Mouse (Mus musculus): ENCODE results near the gene Tsen54. TPM values are rescaled to one million over a fixed set of nuclear protein-coding genes. Genes with fewer than 3 reads are reported as not detected.

Tsen54 gene
- polyA plus RNA-seq, 1 experiment from 2014 or later, result 38.1 TPM

DNA sequence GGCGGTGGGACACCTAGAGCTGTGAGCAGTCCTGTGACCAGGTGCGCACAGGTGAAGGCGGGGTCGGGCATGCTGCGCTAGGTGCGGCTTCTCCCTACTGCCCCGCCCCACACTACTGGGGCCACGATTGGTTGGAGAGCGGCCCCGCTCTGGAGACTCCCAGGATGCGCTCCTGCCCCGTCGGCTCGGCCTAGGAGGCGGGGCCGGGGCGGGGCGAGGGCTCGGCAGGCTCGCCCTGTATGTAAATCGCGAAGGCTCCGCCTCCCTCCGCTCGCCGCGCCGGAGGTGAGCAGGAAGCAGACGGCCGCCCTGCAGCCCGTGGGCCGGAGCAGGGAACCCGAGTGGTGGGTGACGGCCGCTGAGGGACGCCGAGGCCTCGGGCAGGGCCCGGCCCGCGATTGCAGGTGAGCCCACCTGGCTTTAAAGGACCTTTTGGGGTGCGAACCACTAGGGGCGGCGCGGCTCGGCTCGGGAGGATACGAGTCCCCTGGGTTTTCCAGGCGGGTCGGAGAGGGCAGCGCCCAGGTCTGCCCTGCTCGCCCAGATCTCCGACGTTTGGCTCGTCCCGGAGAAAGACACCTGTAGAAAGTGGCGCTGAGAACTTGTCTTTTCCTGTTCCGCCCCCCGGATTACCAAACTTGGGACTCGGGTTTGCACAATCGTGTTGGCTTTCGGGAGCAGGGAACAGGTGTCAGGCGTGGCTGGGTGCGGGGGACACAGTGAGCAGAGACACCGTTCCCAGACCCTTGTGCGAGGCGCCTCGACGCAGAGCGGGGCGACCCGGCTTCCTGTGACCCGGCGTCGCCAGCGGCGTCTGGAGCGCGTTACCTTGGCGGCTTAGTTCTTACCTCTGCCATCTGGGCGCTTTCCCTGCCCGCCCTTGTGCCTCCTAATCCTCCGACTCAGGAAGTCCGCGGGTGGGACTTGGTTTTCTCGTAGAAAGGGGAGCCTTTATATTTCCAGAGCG, 9.5 kb downstream of the Tsen54 start, which contains the start of gene Llgl2:
Llgl2 (plus strand) TSS at position 276 of the 967 bp plus-strand sequence.
- H3K4me1 ChIP-seq (replicated peaks), result peaks cover 32% of the 10 kb centered on the region
- DNase-seq (ENCODE audit: low spot score), result peak; percentile 83
- peak within 1 kb of the TSS; percentile 74 for H3K27ac ChIP-seq
- H3K27me3 ChIP-seq (ENCODE audit: insufficient read depth, poor library complexity, severe bottlenecking), result peaks cover 75% of the 10 kb centered on the region
- H3K36me3 ChIP-seq, result peaks cover 39% of the 10 kb centered on the region
- under 1% methylated on average over 87 of the region's 87 CpGs for WGBS
- H3K4me3 ChIP-seq, result peak within 1 kb of the TSS; percentile 80
- H3K9me3 ChIP-seq, result no peaks in the 10 kb centered on the region

DNA sequence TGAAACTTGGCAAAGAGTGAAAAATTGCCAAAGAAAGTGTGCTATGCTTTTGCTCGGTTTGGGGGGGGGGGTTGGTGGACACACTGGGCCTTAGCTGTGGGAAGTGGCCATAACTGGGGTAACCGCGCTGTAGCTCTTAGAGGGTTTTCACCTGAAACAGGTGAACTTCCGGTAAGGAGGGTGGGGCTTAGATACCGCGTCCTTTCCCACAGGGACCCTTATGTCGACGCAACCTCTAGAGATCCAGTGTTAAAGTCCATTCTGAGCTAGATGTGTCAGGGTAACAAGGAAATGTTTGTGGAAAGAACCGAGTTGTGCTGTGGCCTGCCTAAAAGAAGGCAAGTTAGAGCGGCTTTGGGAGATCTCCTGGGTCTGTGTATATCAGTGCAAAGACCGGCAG, 10.3 kb downstream of the Tsen54 start:
- Histone ChIP-seq H3K27ac (no peak overlapping the region), H3K36me3 (peaks cover 32% of the 10 kb centered on the region), H3K4me1 (replicated peaks) (peaks cover 40% of the 10 kb centered on the region), H3K27me3 (ENCODE audit: insufficient read depth, poor library complexity, severe bottlenecking) (peaks cover 83% of the 10 kb centered on the region), H3K9me3 (no peaks in the 10 kb centered on the region), H3K4me3 (peak overlapping the region; percentile 80)
- WGBS, result 18% methylated on average over 11 of the region's 11 CpGs
- DNase-seq (ENCODE audit: low spot score), result no peak

GRCm38 (mm10) chr11:115826487-115826886, 12.0 kb downstream of the Tsen54 start:
- DNase-seq (ENCODE audit: low spot score), result no peak
- H3K9me3 ChIP-seq, result no peaks in the 10 kb centered on the region
- peaks cover 15% of the 10 kb centered on the region for H3K36me3 ChIP-seq
- no peak overlapping the region for H3K4me3 ChIP-seq
- peaks cover 100% of the 10 kb centered on the region for H3K27me3 ChIP-seq (ENCODE audit: insufficient read depth, poor library complexity, severe bottlenecking)
- 50% methylated on average over 5 of the region's 5 CpGs for WGBS
- no peak overlapping the region for H3K27ac ChIP-seq
- H3K4me1 ChIP-seq (replicated peaks), result peaks cover 56% of the 10 kb centered on the region

GRCm38 (mm10) chr11:115827624-115828023, 13.1 kb downstream of the Tsen54 start:
- peaks cover 100% of the 10 kb centered on the region for H3K27me3 ChIP-seq (ENCODE audit: insufficient read depth, poor library complexity, severe bottlenecking)
- peaks cover 4% of the 10 kb centered on the region for H3K36me3 ChIP-seq
- H3K4me1 ChIP-seq (replicated peaks), result peaks cover 68% of the 10 kb centered on the region
- no peak overlapping the region for H3K27ac ChIP-seq
- no peak for DNase-seq (ENCODE audit: low spot score)
- H3K9me3 ChIP-seq, result no peaks in the 10 kb centered on the region
- no peak overlapping the region for H3K4me3 ChIP-seq
- 87% methylated on average over 6 of the region's 6 CpGs for WGBS

- WGBS, result 63% methylated on average over 4 of the region's 4 CpGs
- peaks cover 70% of the 10 kb centered on the region for H3K4me1 ChIP-seq (replicated peaks)
- no peaks in the 10 kb centered on the region for H3K9me3 ChIP-seq
- no peaks in the 10 kb centered on the region for H3K36me3 ChIP-seq
- H3K4me3 ChIP-seq, result no peak overlapping the region
- no peak for DNase-seq (ENCODE audit: low spot score)
- H3K27ac ChIP-seq, result no peak overlapping the region
- H3K27me3 ChIP-seq (ENCODE audit: insufficient read depth, poor library complexity, severe bottlenecking), result peaks cover 94% of the 10 kb centered on the region
These were observed 14.5 kb downstream of the Tsen54 start for GRCm38 (mm10) chr11:115829036-115829435.

DNA sequence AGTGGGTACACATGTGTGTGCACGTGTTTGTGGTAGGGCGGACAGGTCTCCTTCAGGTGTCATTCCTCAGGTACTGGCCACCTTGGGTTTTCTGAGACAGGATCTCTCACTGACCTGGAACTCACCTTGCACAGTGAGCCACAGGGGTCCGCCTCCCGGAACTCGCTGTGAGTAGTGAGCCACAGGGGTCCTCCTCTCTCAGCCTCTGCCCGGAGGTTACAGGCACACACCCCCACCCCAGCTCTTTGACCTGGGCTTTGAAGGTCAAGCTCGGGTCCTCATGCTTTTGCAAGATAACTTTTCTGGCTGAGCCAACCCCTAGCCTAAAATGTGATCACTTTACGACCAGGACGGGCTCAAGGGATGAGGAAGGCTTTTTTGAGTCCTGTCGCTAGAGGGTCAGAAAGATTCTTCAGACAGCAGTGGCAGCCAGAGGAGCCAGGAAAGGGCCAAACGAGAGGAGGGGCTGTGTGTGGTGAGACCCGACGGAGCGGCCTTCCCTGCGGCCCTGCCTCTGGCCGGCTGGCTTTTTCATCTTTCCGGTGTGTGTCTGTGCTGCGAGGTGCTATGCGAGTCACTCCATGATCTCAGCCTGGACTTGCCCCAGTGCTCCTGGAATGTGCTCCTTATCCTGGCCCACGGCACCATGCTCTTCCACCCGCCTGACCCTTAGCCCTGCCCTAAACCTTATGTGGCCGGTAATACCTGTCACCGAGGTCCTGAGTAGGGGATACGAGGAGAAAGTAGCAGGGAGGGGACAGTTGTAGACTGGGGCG, 16.2 kb downstream of the Tsen54 start:
- no peak for DNase-seq (ENCODE audit: low spot score)
- Histone ChIP-seq H3K4me3 (peak overlapping the region; percentile 10), H3K27me3 (ENCODE audit: insufficient read depth, poor library complexity, severe bottlenecking) (peaks cover 92% of the 10 kb centered on the region), H3K27ac (peak overlapping the region; percentile 85), H3K36me3 (no peaks in the 10 kb centered on the region), H3K9me3 (no peaks in the 10 kb centered on the region), H3K4me1 (replicated peaks) (peaks cover 79% of the 10 kb centered on the region)
- WGBS, result 17% methylated on average over 25 of the region's 25 CpGs

- H3K9me3 ChIP-seq, result no peaks in the 10 kb centered on the region
- H3K4me1 ChIP-seq (replicated peaks), result peaks cover 87% of the 10 kb centered on the region
- DNase-seq (ENCODE audit: low spot score), result no peak
- peak overlapping the region; percentile 10; the same call in 1 of the 2 replicates for H3K4me3 ChIP-seq
- H3K27ac ChIP-seq, result peak overlapping the region; percentile 85
- H3K27me3 ChIP-seq (ENCODE audit: insufficient read depth, poor library complexity, severe bottlenecking), result peaks cover 92% of the 10 kb centered on the region
- no peaks in the 10 kb centered on the region for H3K36me3 ChIP-seq
- WGBS, result 38% methylated on average over 3 of the region's 3 CpGs
These were observed 17.0 kb downstream of the Tsen54 start for GRCm38 (mm10) chr11:115831518-115831917.

DNA sequence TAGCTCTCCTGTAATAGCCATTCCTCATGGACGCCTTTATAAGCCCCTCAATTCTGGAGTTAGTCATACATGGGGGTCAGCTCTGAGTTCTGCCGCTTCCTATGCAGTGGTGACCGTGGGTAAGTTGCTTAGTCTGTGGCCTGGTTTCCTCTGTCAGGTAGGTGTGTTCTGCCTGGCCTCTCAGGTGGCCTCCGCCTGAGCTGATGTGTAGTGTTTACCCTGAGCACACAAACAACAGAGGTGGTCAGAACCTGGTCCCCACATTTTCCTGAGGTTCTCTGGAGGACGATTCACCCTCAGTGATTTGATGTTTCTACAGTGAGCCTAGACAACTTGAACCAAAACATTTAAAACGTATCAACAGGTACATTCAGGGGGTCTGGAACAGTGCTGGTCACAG, 17.5 kb downstream of the Tsen54 start:
- Histone ChIP-seq H3K4me3 (peak overlapping the region; percentile 16), H3K4me1 (replicated peaks) (peaks cover 89% of the 10 kb centered on the region), H3K36me3 (no peaks in the 10 kb centered on the region), H3K27ac (peak overlapping the region; percentile 85), H3K27me3 (ENCODE audit: insufficient read depth, poor library complexity, severe bottlenecking) (peaks cover 87% of the 10 kb centered on the region), H3K9me3 (no peaks in the 10 kb centered on the region)
- DNase-seq (ENCODE audit: low spot score), result no peak
- 61% methylated on average over 6 of the region's 6 CpGs for WGBS

DNA sequence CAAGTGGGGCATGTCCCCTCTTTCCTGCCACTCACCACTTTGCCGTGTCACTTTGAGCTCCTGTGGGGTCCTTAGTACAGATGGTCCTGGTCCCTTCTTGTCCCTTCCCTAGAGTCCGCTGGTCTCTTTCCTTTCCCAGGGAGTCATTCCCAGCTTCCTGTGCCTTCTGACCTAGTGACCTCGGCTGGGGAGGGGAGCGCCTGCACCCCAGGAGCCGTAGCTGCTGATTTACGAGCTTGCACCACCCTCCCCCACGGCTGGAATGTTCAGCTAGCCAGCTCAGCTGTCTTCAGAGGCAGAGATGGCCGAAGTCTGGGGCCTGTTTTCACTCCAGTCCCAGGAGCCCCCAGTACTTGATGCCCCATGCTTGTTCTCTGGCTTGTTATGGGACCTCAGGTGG, 18.0 kb downstream of the Tsen54 start:
- WGBS, result 4% methylated on average over 8 of the region's 8 CpGs
- Histone ChIP-seq H3K4me3 (peak overlapping the region; percentile 16), H3K9me3 (no peaks in the 10 kb centered on the region), H3K4me1 (replicated peaks) (peaks cover 88% of the 10 kb centered on the region), H3K36me3 (no peaks in the 10 kb centered on the region), H3K27ac (peak overlapping the region; percentile 85), H3K27me3 (ENCODE audit: insufficient read depth, poor library complexity, severe bottlenecking) (peaks cover 83% of the 10 kb centered on the region)
- DNase-seq (ENCODE audit: low spot score), result peak; percentile 54

DNA sequence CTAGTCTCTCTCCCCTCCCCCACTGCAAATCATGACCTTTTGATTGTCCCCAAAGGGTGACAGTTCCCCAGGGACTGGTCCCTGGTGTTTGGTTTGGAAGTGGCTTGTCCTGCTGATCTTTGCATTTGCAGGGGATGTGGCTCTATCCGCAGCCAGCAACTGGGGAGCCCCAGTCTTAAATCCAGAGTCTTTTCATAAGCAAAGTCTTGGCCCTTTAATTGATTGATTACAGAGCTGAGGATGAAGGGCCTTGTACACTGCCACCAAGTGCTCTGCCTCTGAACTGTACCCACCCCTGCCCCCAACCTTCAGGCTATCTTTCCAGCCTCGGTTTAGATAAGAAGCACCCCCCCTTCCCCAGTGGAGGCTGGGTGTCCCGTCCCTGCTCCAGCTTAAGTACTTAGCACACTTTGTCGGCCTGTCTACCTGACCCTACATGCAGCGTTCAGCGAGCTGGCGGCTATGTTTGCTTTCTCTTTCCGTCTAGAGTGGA, 18.5 kb downstream of the Tsen54 start:
- DNase-seq (ENCODE audit: low spot score), result no peak
- no peaks in the 10 kb centered on the region for H3K36me3 ChIP-seq
- H3K27me3 ChIP-seq (ENCODE audit: insufficient read depth, poor library complexity, severe bottlenecking), result peaks cover 80% of the 10 kb centered on the region
- H3K9me3 ChIP-seq, result no peaks in the 10 kb centered on the region
- WGBS, result 21% methylated on average over 8 of the region's 8 CpGs
- peak overlapping the region; percentile 20 for H3K4me3 ChIP-seq
- H3K27ac ChIP-seq, result peak overlapping the region; percentile 85
- H3K4me1 ChIP-seq (replicated peaks), result peaks cover 88% of the 10 kb centered on the region

DNA sequence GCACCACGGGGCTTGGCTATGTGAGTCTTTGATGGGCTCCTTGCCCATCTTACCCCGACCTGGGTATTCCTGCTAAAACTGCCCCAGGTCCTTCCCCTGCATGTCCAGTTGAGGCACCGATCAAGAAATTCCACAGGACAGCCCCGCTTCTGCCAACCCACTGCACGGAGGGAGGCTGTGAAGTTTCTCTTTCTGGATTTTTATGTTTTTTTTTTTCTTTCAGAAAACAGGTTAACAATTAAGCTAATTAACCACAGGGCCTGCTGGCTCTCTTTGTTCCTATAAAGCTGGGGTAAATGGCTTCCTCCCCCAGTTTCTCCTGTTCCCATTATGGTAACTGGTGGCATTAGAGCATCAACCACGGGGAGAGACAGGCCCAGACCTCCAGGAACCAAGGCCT, 19.5 kb downstream of the Tsen54 start:
- H3K27ac ChIP-seq, result peak overlapping the region; percentile 85
- no peak overlapping the region for H3K4me3 ChIP-seq
- H3K36me3 ChIP-seq, result no peaks in the 10 kb centered on the region
- 65% methylated on average over 6 of the region's 6 CpGs for WGBS
- H3K9me3 ChIP-seq, result no peaks in the 10 kb centered on the region
- H3K27me3 ChIP-seq (ENCODE audit: insufficient read depth, poor library complexity, severe bottlenecking), result peaks cover 73% of the 10 kb centered on the region
- peaks cover 85% of the 10 kb centered on the region for H3K4me1 ChIP-seq (replicated peaks)
- DNase-seq (ENCODE audit: low spot score), result no peak

DNA sequence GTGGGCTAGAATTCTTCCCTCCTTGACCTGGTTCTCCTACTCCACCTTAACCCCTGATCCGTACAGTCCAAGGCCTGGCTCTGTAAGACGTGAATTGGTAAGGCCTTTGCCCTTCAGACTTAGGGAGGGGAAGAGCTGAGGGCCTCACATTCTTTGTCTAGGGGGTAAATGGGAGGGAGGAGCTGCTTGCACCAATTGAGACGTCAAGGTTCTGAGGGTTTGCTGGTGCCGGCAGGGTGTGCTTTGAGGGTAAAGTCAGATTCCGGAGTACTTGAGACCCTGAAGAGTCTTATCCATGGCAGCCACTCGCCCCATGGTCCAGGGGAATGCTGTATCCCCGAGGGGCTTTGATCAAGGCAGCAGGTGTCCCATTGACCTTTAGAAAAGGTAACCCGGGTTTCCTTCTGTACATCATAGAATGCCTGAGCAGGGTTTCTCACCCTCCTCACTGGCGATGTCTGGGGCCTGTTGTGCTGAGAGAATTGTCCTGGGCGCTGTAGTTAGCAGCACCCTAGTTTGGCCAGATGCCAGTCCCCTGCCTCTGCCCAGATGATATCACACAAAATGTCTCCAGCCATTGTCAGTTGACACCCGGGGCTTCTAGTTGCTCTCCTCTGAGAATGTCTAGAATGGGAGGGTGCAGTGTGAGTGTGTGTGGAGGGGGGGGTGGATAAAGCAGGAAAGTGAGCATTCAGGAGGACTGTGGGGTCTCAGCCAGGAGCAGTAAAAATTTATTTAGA, 22.3 kb downstream of the Tsen54 start:
- H3K9me3 ChIP-seq, result no peaks in the 10 kb centered on the region
- H3K4me1 ChIP-seq (replicated peaks), result peaks cover 73% of the 10 kb centered on the region
- 0 out of 2 replicates have a peak overlapping the region, but pooled peaks have one; percentile 12 for H3K27ac ChIP-seq

More for the DNA sequence above, 22.3 kb downstream of the Tsen54 start:
- 41% methylated on average over 11 of the region's 11 CpGs for WGBS
- no peak for DNase-seq (ENCODE audit: low spot score)
- peaks cover 51% of the 10 kb centered on the region for H3K27me3 ChIP-seq (ENCODE audit: insufficient read depth, poor library complexity, severe bottlenecking)
- H3K36me3 ChIP-seq, result no peaks in the 10 kb centered on the region
- H3K4me3 ChIP-seq, result no peak overlapping the region
